Mouse (Mus musculus) megakaryocyte, embryonic 14.5 days (primary cell): ENCODE results near the gene Polr2e.

Experiments
- FLI1 ChIP-seq: IDR thresholded peaks from 2 replicates; pipeline ENCODE4 v1.6.1; 2012; ENCODE audit warnings: low read length, inconsistent platforms, mixed read lengths
- GATA1 ChIP-seq: IDR thresholded peaks from 3 replicates; pipeline ENCODE4 v1.6.1; 2012; ENCODE audit warnings: mixed read lengths, low read length, inconsistent platforms, borderline replicate concordance

DNA sequence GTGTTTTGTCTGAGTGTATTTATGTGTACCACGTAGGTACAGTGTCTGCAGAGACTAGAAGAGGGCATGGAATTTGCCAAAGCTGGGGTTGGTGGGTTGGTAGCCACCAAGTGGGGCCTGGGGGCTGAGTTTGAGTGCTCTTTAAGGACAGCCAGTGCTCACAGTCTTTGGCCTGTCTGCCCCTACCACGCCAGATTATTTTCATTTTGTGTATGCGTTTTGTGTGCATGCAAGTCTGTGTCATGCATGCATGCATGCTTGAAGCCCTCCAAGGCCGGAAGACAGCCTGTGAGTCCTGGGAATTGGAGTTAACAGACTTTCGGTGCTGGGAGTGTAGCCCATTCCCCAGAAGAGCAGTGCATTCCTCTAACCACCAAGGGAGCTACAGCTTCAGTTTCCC, 15.8 kb upstream of the Polr2e start:
- TF ChIP-seq FLI1 (no peak), GATA1 (no peak)
